Mouse (Mus musculus): ENCODE results near the gene Asphd1.
"Not testable (repeated sequence)": the region's sequence is repeated elsewhere in the genome, so short reads cannot be mapped to it uniquely, and the experiment has no call there.

Gene Asphd1

GRCm38 (mm10) chr7:126950647-126951615, 1.5 kb upstream of the Asphd1 start:
- no peak for DNase-seq

- peak; percentile 89 to 97 for DNase-seq
Observed at GRCm38 (mm10) chr7:126949793-126950646, 638 bp upstream of the Asphd1 start, which contains the start of gene Sez6l2. Gene Sez6l2 (plus strand): TSS chr7:126950563.

- DNase-seq, result no peak
Observed at GRCm38 (mm10) chr7:126948626-126949025, 756 bp downstream of the Asphd1 start.

GRCm38 (mm10) chr7:126946530-126946929, 2.9 kb downstream of the Asphd1 start:
- DNase-seq, result peak in 1 of 2 experiments; percentile 59

GRCm38 (mm10) chr7:126941801-126942200, 7.6 kb downstream of the Asphd1 start:
- no peak for DNase-seq

GRCm38 (mm10) chr7:126941171-126941570, 8.2 kb downstream of the Asphd1 start:
- DNase-seq, result no peak

GRCm38 (mm10) chr7:126932652-126933051, 16.7 kb downstream of the Asphd1 start:
- DNase-seq, result no peak

- peak in 1 of 2 experiments; percentile 40 for DNase-seq
Observed at GRCm38 (mm10) chr7:126929046-126929445, 20.3 kb downstream of the Asphd1 start.

- DNase-seq, result peak; percentile 94 to 97
Observed at GRCm38 (mm10) chr7:126928384-126929037, 20.9 kb downstream of the Asphd1 start, which contains the start of gene Kctd13. Gene Kctd13 (plus strand): TSS chr7:126928879.

- DNase-seq, result no peak
Observed at GRCm38 (mm10) chr7:126926299-126926698, 23.1 kb downstream of the Asphd1 start.

- no peak for DNase-seq
Observed at GRCm38 (mm10) chr7:126923999-126924398, 25.4 kb downstream of the Asphd1 start.

- DNase-seq, result peak; percentile 91 to 94
Observed at GRCm38 (mm10) chr7:126922624-126923060, 26.7 kb downstream of the Asphd1 start, which contains the start of gene Tmem219. Gene Tmem219 (minus strand): TSS chr7:126922917.

- DNase-seq, result peak; percentile 71 to 74
Observed at GRCm38 (mm10) chr7:126921563-126921962, 27.8 kb downstream of the Asphd1 start.

- DNase-seq, result no peak
Observed at GRCm38 (mm10) chr7:126919973-126920372, 29.4 kb downstream of the Asphd1 start.

GRCm38 (mm10) chr7:126918356-126918755, 31.0 kb downstream of the Asphd1 start:
- peak; percentile 35 to 49 for DNase-seq

- no peak for DNase-seq
Observed at GRCm38 (mm10) chr7:126914844-126915243, 34.5 kb downstream of the Asphd1 start.

GRCm38 (mm10) chr7:126905590-126905989, 43.8 kb downstream of the Asphd1 start:
- no peak for DNase-seq

- not testable (repeated sequence) for DNase-seq
Observed at GRCm38 (mm10) chr7:126899781-126900180, 49.6 kb downstream of the Asphd1 start.

GRCm38 (mm10) chr7:126898102-126898990, 51.0 kb downstream of the Asphd1 start:
- peak; percentile 97 to 100 for DNase-seq

- peak; percentile 34 to 41 for DNase-seq
Observed at GRCm38 (mm10) chr7:126897390-126898101, 51.8 kb downstream of the Asphd1 start.

- DNase-seq, result no peak
Observed at GRCm38 (mm10) chr7:126896912-126897311, 52.5 kb downstream of the Asphd1 start.

All from kidney, postnatal 36 days (tissue).